Mouse (Mus musculus) MEL (cell line): ENCODE measurements around the gene Kitl.

Experiments
- CTCF ChIP-seq, 3 experiments: IDR thresholded peaks in 2 of 3; conservative IDR thresholded peaks in 1 of 3; 2 replicates each; pipeline ENCODE4 v1.5.1; 2011 to 2012; ENCODE audit warnings: low read length in 3 of 3, low read depth in 2 of 3, mild to moderate bottlenecking in 2 of 3, improper control_type of control experiment in 1 of 3, inconsistent platforms in 1 of 3, mixed read lengths in 1 of 3, moderate library complexity in 1 of 3; ENCODE audit not compliant: control insufficient read depth in 1 of 3, insufficient read depth in 1 of 3, poor library complexity in 1 of 3, severe bottlenecking in 1 of 3
- E2F4 ChIP-seq: IDR thresholded peaks from 2 replicates; pipeline ENCODE4 v1.6.1; 2011; ENCODE audit warnings: low read depth, low read length, improper control_type of control experiment, borderline replicate concordance
- EP300 ChIP-seq, 2 experiments: IDR thresholded peaks; 2 replicates each; pipeline ENCODE4 v1.6.1; 2011; ENCODE audit warnings: improper control_type of control experiment in 2 of 2, low read length in 2 of 2, low read depth in 1 of 2, mild to moderate bottlenecking in 1 of 2
- HCFC1 ChIP-seq: IDR thresholded peaks from 2 replicates; pipeline ENCODE4 v1.6.1; 2012; ENCODE audit warnings: low read depth, mild to moderate bottlenecking, inconsistent platforms, low read length, improper control_type of control experiment, moderate library complexity
- MAX ChIP-seq: IDR thresholded peaks from 2 replicates; pipeline ENCODE4 v1.6.1; 2011; ENCODE audit warnings: low read length, improper control_type of control experiment
- MXI1 ChIP-seq: IDR thresholded peaks from 2 replicates; pipeline ENCODE4 v1.6.1; 2011; ENCODE audit warnings: mild to moderate bottlenecking, low read depth, low read length, improper control_type of control experiment
- POLR2A ChIP-seq, 2 experiments: IDR thresholded peaks; 2 replicates each; pipeline ENCODE4 v1.6.1; 2011 to 2012; ENCODE audit warnings: low read length in 2 of 2, mild to moderate bottlenecking in 2 of 2, control low read depth in 1 of 2, improper control_type of control experiment in 1 of 2, low read depth in 1 of 2, moderate library complexity in 1 of 2; ENCODE audit not compliant: control insufficient read depth in 1 of 2, insufficient read depth in 1 of 2, poor library complexity in 1 of 2
- POLR2AphosphoS2 ChIP-seq: IDR thresholded peaks from 2 replicates; pipeline ENCODE4 v1.6.1; 2011; ENCODE audit warnings: low read length, improper control_type of control experiment
- USF1 ChIP-seq: IDR thresholded peaks from 2 replicates; pipeline ENCODE4 v1.6.1; 2014; ENCODE audit warnings: low read depth, mild to moderate bottlenecking, inconsistent platforms, low read length, improper control_type of control experiment, moderate library complexity
- ZC3H11A ChIP-seq: IDR thresholded peaks from 2 replicates; pipeline ENCODE4 v1.6.1; 2012; ENCODE audit warnings: low read depth, mild to moderate bottlenecking, inconsistent platforms, low read length, improper control_type of control experiment
- ZMIZ1 ChIP-seq: IDR thresholded peaks from 2 replicates; pipeline ENCODE4 v1.6.1; 2012; ENCODE audit warnings: low read depth, mild to moderate bottlenecking, inconsistent platforms, low read length, improper control_type of control experiment, moderate library complexity

DNA sequence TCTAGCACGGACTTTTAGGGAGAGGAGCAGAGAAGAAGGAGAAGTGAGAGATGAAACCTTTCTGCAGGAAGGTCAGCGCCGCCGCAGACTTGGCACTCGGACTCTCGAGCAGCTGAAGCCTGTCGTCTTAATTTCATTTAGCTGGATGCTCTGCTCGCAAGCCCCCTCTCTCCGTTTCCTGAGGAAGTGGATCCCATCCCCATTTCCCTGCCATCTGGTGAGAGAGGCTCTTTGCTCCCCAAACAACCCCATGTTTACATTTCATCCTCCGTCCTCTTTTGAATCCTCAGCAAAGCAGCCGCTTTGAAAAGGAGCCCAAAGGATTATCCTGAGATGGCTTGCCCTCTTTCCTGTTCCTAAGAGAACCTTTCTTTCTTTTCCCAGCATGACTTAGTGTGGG, 16.2 kb downstream of the Kitl start:
- no peak for TF ChIP-seq MAX
- TF ChIP-seq CTCF (IDR thresholded peaks at IDR 0.05 in 2 of 3, conservative IDR thresholded peaks at IDR 0.05 in 1 of 3; ENCODE audit: control insufficient read depth in 1 of 3, insufficient read depth in 1 of 3, low read depth in 2 of 3, low read length in 3 of 3, poor library complexity in 1 of 3, severe bottlenecking in 1 of 3): no peak
- TF ChIP-seq E2F4: no peak
- no peak for TF ChIP-seq ZMIZ1
- TF ChIP-seq USF1: no peak
- no peak for TF ChIP-seq POLR2A (IDR thresholded peaks at IDR 0.05; ENCODE audit: control insufficient read depth in 1 of 2, insufficient read depth in 1 of 2, low read depth in 1 of 2, low read length in 2 of 2, poor library complexity in 1 of 2)
- no peak for TF ChIP-seq EP300 (IDR thresholded peaks at IDR 0.05; ENCODE audit: low read depth in 1 of 2, low read length in 2 of 2)
- no peak for TF ChIP-seq HCFC1
- no peak for TF ChIP-seq ZC3H11A
- no peak for TF ChIP-seq MXI1
- TF ChIP-seq POLR2AphosphoS2: no peak
